Mouse (Mus musculus): ENCODE measurements around the gene Ap2a2.

GRCm38 (mm10) chr7:141593056-141593455, 31.1 kb downstream of the Ap2a2 start:
- TF ChIP-seq CTCF (IDR thresholded peaks at IDR 0.05; ENCODE audit: low read depth) (no peak), EP300 (IDR thresholded peaks at IDR 0.05; ENCODE audit: low read depth) (no peak)

Data from heart, postnatal 0 days (tissue).